Mouse (Mus musculus) MEL (cell line): ENCODE measurements at regions not wholly inside any gene's neighbourhood (a gene's known extent, or its start where the extent isn't known, plus 50 kb on each side); places are given as distances from the start of the nearest gene placed in this dataset.

ENCODE experiments used
- DNase-seq: peaks from one replicate; pipeline ENCODE4 v3.0.0; 2011; ENCODE audit warnings: low read depth, low spot score
- H3K27ac ChIP-seq: 2 replicates; pipeline ENCODE4 v1.5.1; 2012; ENCODE audit warnings: low read depth, mild to moderate bottlenecking, control low read depth, low read length, moderate library complexity; ENCODE audit not compliant: control insufficient read depth
- H3K27me3 ChIP-seq, 2 experiments: fragments of 150-350 bp in 1 of 2; sonication (generic) in 1 of 2; 2 replicates each; pipeline ENCODE4 v1.6.1; 2012; ENCODE audit warnings: low read length in 2 of 2, mild to moderate bottlenecking in 2 of 2, improper control_type of control experiment in 1 of 2, moderate library complexity in 1 of 2; ENCODE audit not compliant: insufficient read depth in 2 of 2, control insufficient read depth in 1 of 2
- H3K36me3 ChIP-seq, 2 experiments: 2 replicates each; pipeline ENCODE4 v1.6.1; 2012 to 2014; ENCODE audit warnings: low read length in 2 of 2, improper control_type of control experiment in 1 of 2, inconsistent platforms in 1 of 2, mild to moderate bottlenecking in 1 of 2; ENCODE audit not compliant: insufficient read depth in 2 of 2, control insufficient read depth in 1 of 2
- H3K4me1 ChIP-seq, 2 experiments: fragments of 150-350 bp in 1 of 2; sonication (generic) in 1 of 2; 2 replicates each; pipeline ENCODE4 v1.6.1; 2012; ENCODE audit warnings: low read length in 2 of 2, improper control_type of control experiment in 1 of 2, mild to moderate bottlenecking in 1 of 2; ENCODE audit not compliant: insufficient read depth in 2 of 2, control insufficient read depth in 1 of 2
- H3K4me3 ChIP-seq, 2 experiments: fragments of 150-350 bp in 1 of 2; sonication (generic) in 1 of 2; 2 replicates each; pipeline ENCODE4 v1.5.1; 2012; ENCODE audit warnings: low read depth in 2 of 2, low read length in 2 of 2, mild to moderate bottlenecking in 2 of 2, moderate library complexity in 2 of 2, control low read depth in 1 of 2, improper control_type of control experiment in 1 of 2; ENCODE audit not compliant: control insufficient read depth in 1 of 2, insufficient read depth in 1 of 2
- H3K79me2 ChIP-seq: 2 replicates; pipeline ENCODE4 v1.6.1; 2012; ENCODE audit warnings: mild to moderate bottlenecking, low read length, moderate library complexity; ENCODE audit not compliant: control insufficient read depth, poor library complexity, insufficient read depth
- H3K9ac ChIP-seq: 2 replicates; pipeline ENCODE4 v1.6.1; 2012; ENCODE audit warnings: low read depth, mild to moderate bottlenecking, control low read depth, low read length, moderate library complexity; ENCODE audit not compliant: control insufficient read depth, poor library complexity, severe bottlenecking
- H3K9me3 ChIP-seq: fragments of 150-350 bp; sonication (generic); replicated peaks from 2 replicates; pipeline ENCODE4 v1.6.1; 2012; ENCODE audit warnings: mild to moderate bottlenecking, low read length, improper control_type of control experiment, moderate library complexity; ENCODE audit not compliant: insufficient read depth
- ETS1 ChIP-seq: IDR thresholded peaks from 2 replicates; pipeline ENCODE4 v1.6.1; 2012; ENCODE audit warnings: low read depth, mild to moderate bottlenecking, inconsistent platforms, low read length, improper control_type of control experiment, moderate library complexity
- GATA1 ChIP-seq: IDR thresholded peaks from 2 replicates; pipeline ENCODE4 v1.6.1; 2011; ENCODE audit warnings: low read depth, low read length, improper control_type of control experiment
- JUND ChIP-seq: IDR thresholded peaks from 2 replicates; pipeline ENCODE4 v1.6.1; 2011; ENCODE audit warnings: low read depth, mild to moderate bottlenecking, improper control_type of control experiment, low read length
- KAT2A ChIP-seq: conservative IDR thresholded peaks from 2 replicates; pipeline ENCODE4 v1.6.1; 2012; ENCODE audit warnings: low read depth, low read length, improper control_type of control experiment, inconsistent platforms
- MAFK ChIP-seq: IDR thresholded peaks from 2 replicates; pipeline ENCODE4 v1.6.1; 2011; ENCODE audit warnings: low read depth, mild to moderate bottlenecking, low read length, improper control_type of control experiment, borderline replicate concordance
- MAX ChIP-seq: IDR thresholded peaks from 2 replicates; pipeline ENCODE4 v1.6.1; 2011; ENCODE audit warnings: low read length, improper control_type of control experiment
- MEF2A ChIP-seq: IDR thresholded peaks from 2 replicates; pipeline ENCODE4 v1.6.1; 2014; ENCODE audit warnings: low read depth, mild to moderate bottlenecking, inconsistent platforms, low read length, improper control_type of control experiment; ENCODE audit not compliant: poor library complexity, insufficient replicate concordance, severe bottlenecking; ENCODE audit errors: extremely low read depth
- MXI1 ChIP-seq: IDR thresholded peaks from 2 replicates; pipeline ENCODE4 v1.6.1; 2011; ENCODE audit warnings: mild to moderate bottlenecking, low read depth, low read length, improper control_type of control experiment
- NRF1 ChIP-seq: IDR thresholded peaks from 2 replicates; pipeline ENCODE4 v1.6.1; 2014; ENCODE audit warnings: low read depth, mild to moderate bottlenecking, inconsistent platforms, low read length, improper control_type of control experiment, moderate library complexity; ENCODE audit not compliant: poor library complexity, insufficient read depth, severe bottlenecking
- POLR2A ChIP-seq, 2 experiments: IDR thresholded peaks; 2 replicates each; pipeline ENCODE4 v1.6.1; 2011 to 2012; ENCODE audit warnings: low read length in 2 of 2, mild to moderate bottlenecking in 2 of 2, control low read depth in 1 of 2, improper control_type of control experiment in 1 of 2, low read depth in 1 of 2, moderate library complexity in 1 of 2; ENCODE audit not compliant: control insufficient read depth in 1 of 2, insufficient read depth in 1 of 2, poor library complexity in 1 of 2
- POLR2AphosphoS5 ChIP-seq: IDR thresholded peaks from 2 replicates; pipeline ENCODE4 v1.6.1; 2012; ENCODE audit warnings: low read depth, borderline replicate concordance, mild to moderate bottlenecking, inconsistent platforms, low read length, moderate library complexity, mixed read lengths
- TCF12 ChIP-seq: IDR thresholded peaks from 2 replicates; pipeline ENCODE4 v1.6.1; 2014; ENCODE audit warnings: low read depth, mild to moderate bottlenecking, inconsistent platforms, low read length, improper control_type of control experiment, moderate library complexity
- USF1 ChIP-seq: IDR thresholded peaks from 2 replicates; pipeline ENCODE4 v1.6.1; 2014; ENCODE audit warnings: low read depth, mild to moderate bottlenecking, inconsistent platforms, low read length, improper control_type of control experiment, moderate library complexity
- USF2 ChIP-seq, 2 experiments: IDR thresholded peaks; 2 replicates each; pipeline ENCODE4 v1.6.1; 2011 to 2012; ENCODE audit warnings: improper control_type of control experiment in 2 of 2, low read length in 2 of 2, borderline replicate concordance in 1 of 2, inconsistent platforms in 1 of 2, low read depth in 1 of 2, mild to moderate bottlenecking in 1 of 2; ENCODE audit not compliant: insufficient read depth in 1 of 2
- ZC3H11A ChIP-seq: IDR thresholded peaks from 2 replicates; pipeline ENCODE4 v1.6.1; 2012; ENCODE audit warnings: low read depth, mild to moderate bottlenecking, inconsistent platforms, low read length, improper control_type of control experiment
- ZKSCAN1 ChIP-seq: IDR thresholded peaks from 2 replicates; pipeline ENCODE4 v1.6.1; 2012; ENCODE audit warnings: low read depth, mild to moderate bottlenecking, inconsistent platforms, low read length, improper control_type of control experiment, moderate library complexity
- ZNF384 ChIP-seq: IDR thresholded peaks from 2 replicates; pipeline ENCODE4 v1.6.1; 2012; ENCODE audit warnings: low read depth, mild to moderate bottlenecking, inconsistent platforms, low read length, improper control_type of control experiment

DNA sequence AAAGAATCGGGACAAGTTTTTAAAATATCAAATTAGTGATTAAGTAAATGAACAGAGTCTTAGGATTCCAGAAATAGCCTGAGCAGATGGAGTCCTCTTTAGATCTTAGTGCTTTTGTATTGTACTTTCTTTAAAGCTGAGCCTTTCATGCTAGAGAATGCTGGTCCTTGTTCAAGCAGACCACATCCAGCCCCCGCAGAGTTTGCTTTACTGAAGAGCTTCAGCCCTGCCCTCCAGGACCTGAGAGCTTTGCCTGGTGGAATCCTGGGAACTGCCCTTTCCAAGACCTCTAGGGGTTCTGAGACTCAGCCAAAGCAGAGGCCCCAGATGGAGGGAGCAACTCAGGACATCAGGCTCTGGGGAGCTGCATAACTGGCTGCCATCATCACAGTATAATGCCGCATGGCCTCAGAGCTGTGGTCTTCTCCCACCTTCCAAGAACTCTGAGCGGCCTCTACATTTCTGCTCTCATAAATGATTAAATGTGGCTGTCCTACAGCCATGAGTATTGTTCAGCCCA, 153.6 kb upstream of the Sh3bp4 start:
- H3K4me3 ChIP-seq: no peak overlapping the region
- H3K27me3 ChIP-seq: no peaks in the 10 kb centered on the region
- H3K79me2 ChIP-seq: no peaks in the 10 kb centered on the region
- H3K27ac ChIP-seq: no peak overlapping the region
- TF ChIP-seq GATA1 (no peak), ZKSCAN1 (no peak), KAT2A (no peak), POLR2A (IDR thresholded peaks at IDR 0.05; ENCODE audit: control insufficient read depth in 1 of 2, insufficient read depth in 1 of 2, low read depth in 1 of 2, low read length in 2 of 2, poor library complexity in 1 of 2) (no peak), MAX (no peak), NRF1 (no peak), ZC3H11A (no peak), TCF12 (no peak), MXI1 (no peak)
- H3K4me1 ChIP-seq: no peaks in the 10 kb centered on the region
- no peaks in the 10 kb centered on the region for H3K36me3 ChIP-seq
- no peaks in the 10 kb centered on the region for H3K9me3 ChIP-seq
- no peak overlapping the region for H3K9ac ChIP-seq
- DNase-seq: no peak

DNA sequence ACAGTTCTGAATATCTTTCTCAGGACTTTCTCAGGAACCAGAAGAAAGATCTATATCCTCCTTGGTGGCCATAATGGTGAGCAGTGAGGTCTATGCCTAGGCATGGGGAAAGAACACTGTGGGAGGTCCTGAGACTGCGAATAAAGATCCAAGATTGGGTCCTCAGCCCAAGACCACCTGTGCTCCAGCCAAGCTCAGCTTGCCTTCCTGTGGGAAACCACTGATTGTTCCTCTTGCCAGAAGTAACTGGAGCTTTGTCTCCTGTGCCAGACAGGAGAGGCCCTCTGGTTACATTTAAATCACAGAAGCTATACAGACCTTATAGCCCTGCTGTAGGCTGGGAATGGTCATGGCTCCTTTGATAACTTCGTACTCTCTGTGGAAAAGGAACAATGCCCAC, 148.8 kb upstream of the Sh3bp4 start:
- Histone ChIP-seq H3K36me3 (no peaks in the 10 kb centered on the region), H3K4me3 (no peak overlapping the region), H3K27me3 (no peaks in the 10 kb centered on the region), H3K4me1 (no peaks in the 10 kb centered on the region), H3K79me2 (no peaks in the 10 kb centered on the region), H3K9ac (no peak overlapping the region), H3K27ac (no peak overlapping the region), H3K9me3 (no peaks in the 10 kb centered on the region)
- DNase-seq: no peak
- TF ChIP-seq JUND (no peak), ZNF384 (no peak), MXI1 (no peak), USF2 (IDR thresholded peaks at IDR 0.05; ENCODE audit: borderline replicate concordance in 1 of 2, insufficient read depth in 1 of 2, low read depth in 1 of 2, low read length in 2 of 2) (no peak), POLR2AphosphoS5 (no peak), NRF1 (no peak), MEF2A (no peak), TCF12 (no peak), MAFK (no peak), USF1 (no peak), ETS1 (no peak), GATA1 (no peak)
